Mouse (Mus musculus): ENCODE results near the gene Npnt. TPM values are rescaled to one million over a fixed set of nuclear protein-coding genes. Genes with fewer than 3 reads are reported as not detected.

The Npnt gene
- polyA plus RNA-seq, 1 experiment from 2014 or later: 6.4 TPM

DNA sequence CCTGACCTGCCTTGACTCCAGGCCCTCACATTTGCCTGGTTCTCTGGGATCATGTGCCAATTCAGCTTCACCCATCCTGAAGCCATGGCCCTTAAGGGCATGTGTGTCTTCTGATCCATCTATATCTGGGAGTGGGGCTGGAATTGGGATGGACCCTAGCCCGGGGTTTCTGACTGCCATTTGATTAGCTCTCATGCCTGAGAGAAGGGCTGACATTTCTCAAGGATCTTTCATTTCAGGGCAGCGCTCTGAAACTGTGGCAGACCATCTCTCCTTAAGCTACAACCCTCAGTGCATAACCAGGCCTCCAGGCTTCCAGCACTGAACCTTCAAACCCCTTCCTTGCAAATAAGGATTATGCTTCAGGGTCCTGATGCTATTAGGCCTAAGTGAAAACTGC is 99.7 kb downstream of the Npnt start:
- H3K27ac ChIP-seq (ENCODE audit: low read depth, low read length): no peak overlapping the region
- no peaks in the 10 kb centered on the region for H3K36me3 ChIP-seq (ENCODE audit: control insufficient read depth, insufficient read depth, low read length)
- H3K4me2 ChIP-seq (ENCODE audit: low read length): no peak overlapping the region
- ATAC-seq (no peak), DNase-seq (ENCODE audit: low spot score) (no peak)
- H3K9ac ChIP-seq (ENCODE audit: low read length): no peak overlapping the region
- H3K4me1 ChIP-seq (ENCODE audit: control insufficient read depth, insufficient read depth, low read length): no peaks in the 10 kb centered on the region; the same call in 1 of the 2 replicates
- H3K27me3 ChIP-seq (replicated peaks; ENCODE audit: control insufficient read depth, insufficient read depth, low read length): no peaks in the 10 kb centered on the region
- WGBS: 82% methylated on average over 2 of the region's 2 CpGs
- no peak overlapping the region for H3K4me3 ChIP-seq (ENCODE audit: low read depth, low read length)
- no peaks in the 10 kb centered on the region for H3K9me3 ChIP-seq (replicated peaks; ENCODE audit: control insufficient read depth, low read length)

DNA sequence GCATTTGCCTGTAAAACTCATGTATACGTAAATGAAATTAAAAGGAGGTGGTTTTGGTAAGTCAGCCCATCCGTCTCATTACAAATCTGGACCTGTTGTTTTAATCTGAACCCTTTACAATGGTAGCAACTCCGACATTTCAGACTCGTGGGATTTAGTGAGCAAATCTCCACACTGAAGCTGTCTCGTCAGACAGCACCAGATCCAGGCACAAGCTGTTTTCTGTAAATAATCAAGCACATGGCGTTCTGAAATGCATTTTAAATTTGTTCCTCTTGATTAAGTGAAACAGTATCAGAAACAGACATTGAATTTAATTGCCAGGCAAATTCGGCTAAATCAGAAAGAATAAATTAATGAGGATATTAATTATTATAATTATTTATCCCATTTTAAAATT is 100.4 kb downstream of the Npnt start:
- Histone ChIP-seq H3K4me2 (ENCODE audit: low read length) (no peak overlapping the region), H3K36me3 (ENCODE audit: control insufficient read depth, insufficient read depth, low read length) (no peaks in the 10 kb centered on the region), H3K4me3 (ENCODE audit: low read depth, low read length) (no peak overlapping the region), H3K9ac (ENCODE audit: low read length) (no peak overlapping the region), H3K27me3 (replicated peaks; ENCODE audit: control insufficient read depth, insufficient read depth, low read length) (no peaks in the 10 kb centered on the region), H3K27ac (ENCODE audit: low read depth, low read length) (no peak overlapping the region), H3K4me1 (ENCODE audit: control insufficient read depth, insufficient read depth, low read length) (no peaks in the 10 kb centered on the region; the same call in 1 of the 2 replicates), H3K9me3 (replicated peaks; ENCODE audit: control insufficient read depth, low read length) (no peaks in the 10 kb centered on the region)
- ATAC-seq (no peak), DNase-seq (ENCODE audit: low spot score) (no peak)
- 68% methylated on average over 7 of the region's 7 CpGs for WGBS

DNA sequence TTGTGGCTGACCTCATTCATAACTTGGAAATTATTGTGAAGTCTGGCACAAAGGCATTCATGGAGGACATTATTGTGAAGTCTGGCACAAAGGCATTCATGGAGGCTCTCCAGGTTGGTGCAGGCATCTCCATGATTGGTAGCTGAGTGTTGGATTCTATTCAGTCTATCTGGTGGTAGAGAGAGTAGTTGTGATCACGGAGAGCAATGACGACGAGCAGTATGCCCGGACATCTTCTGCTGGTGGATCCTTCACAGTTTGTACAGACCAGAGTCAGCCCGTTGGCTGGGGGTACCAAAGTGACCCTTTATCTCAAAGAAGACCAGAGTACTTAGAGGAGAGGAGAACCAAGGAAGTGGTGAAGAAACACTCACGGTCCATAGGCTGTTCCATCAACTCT is 107.4 kb downstream of the Npnt start:
- Histone ChIP-seq H3K4me2 (ENCODE audit: low read length) (no peak overlapping the region), H3K27ac (ENCODE audit: low read depth, low read length) (no peak overlapping the region), H3K36me3 (ENCODE audit: control insufficient read depth, insufficient read depth, low read length) (peaks cover 18% of the 10 kb centered on the region), H3K27me3 (replicated peaks; ENCODE audit: control insufficient read depth, insufficient read depth, low read length) (no peaks in the 10 kb centered on the region), H3K4me3 (ENCODE audit: low read depth, low read length) (no peak overlapping the region), H3K9me3 (replicated peaks; ENCODE audit: control insufficient read depth, low read length) (no peaks in the 10 kb centered on the region), H3K9ac (ENCODE audit: low read length) (no peak overlapping the region), H3K4me1 (ENCODE audit: control insufficient read depth, insufficient read depth, low read length) (no peaks in the 10 kb centered on the region)
- ATAC-seq (no peak), DNase-seq (ENCODE audit: low spot score) (no peak)
- 97% methylated on average over 6 of the region's 6 CpGs for WGBS

DNA sequence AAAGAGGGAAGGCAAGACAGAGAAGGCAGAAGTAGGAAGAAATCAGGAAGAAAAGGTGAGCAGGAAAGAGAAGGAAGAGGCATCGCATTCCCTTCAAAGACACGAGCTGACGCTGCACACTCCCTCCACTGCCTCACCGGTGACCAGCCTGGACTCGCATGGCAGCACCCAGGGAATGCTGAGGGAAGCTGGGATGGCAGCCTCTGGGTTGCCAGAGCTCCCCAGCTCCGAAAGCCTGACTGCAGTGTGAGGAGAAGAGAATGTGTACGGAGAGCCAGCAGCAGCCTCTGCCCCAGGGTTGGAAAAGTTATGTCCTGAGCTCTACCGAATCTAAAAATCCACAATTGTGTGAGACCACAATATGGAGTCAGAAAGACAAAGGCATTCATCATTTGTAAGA is 110.6 kb downstream of the Npnt start:
- Histone ChIP-seq H3K4me1 (ENCODE audit: control insufficient read depth, insufficient read depth, low read length) (no peaks in the 10 kb centered on the region), H3K27ac (ENCODE audit: low read depth, low read length) (no peak overlapping the region), H3K9me3 (replicated peaks; ENCODE audit: control insufficient read depth, low read length) (no peaks in the 10 kb centered on the region), H3K9ac (ENCODE audit: low read length) (no peak overlapping the region), H3K27me3 (replicated peaks; ENCODE audit: control insufficient read depth, insufficient read depth, low read length) (no peaks in the 10 kb centered on the region), H3K4me3 (ENCODE audit: low read depth, low read length) (no peak overlapping the region), H3K36me3 (ENCODE audit: control insufficient read depth, insufficient read depth, low read length) (peaks cover 18% of the 10 kb centered on the region), H3K4me2 (ENCODE audit: low read length) (no peak overlapping the region)
- DNase-seq (ENCODE audit: low spot score): no peak
- WGBS: 89% methylated on average over 8 of the region's 8 CpGs
- ATAC-seq: no peak

DNA sequence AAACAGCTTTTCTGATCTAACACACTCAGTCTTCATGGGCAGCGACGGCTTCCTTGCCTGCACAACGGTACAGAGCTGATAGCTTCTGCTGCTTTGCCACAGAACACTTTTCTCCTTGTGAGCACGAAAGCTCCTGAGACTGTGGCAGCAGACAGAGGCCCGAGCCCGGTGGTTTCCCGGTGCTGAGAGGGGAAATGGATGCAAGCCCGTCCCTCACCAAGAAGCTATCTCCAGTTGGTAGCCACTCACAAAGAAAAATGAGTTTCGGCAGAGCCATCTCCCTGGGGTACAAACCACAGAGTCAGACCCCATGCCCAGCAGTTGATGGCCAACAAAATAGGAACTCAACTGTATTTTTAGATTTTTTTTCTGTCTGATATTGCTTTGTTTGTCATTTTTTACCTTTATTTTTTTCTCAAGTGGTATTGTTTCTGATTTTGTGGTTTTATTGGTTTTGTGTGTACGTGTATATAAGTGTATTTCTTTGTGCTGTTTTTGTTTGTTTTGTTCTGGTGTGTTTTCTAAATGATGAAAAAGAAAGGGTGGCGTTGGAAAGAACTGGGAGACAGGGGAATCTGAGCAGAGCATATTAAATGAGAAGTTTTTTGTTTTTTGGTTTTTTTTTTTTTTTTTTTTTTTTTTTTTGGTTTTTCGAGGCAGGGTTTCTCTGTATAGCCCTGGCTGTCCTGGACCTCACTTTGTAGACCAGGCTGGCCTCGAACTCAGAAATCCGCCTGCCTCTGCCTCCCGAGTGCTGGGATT is 111.3 kb downstream of the Npnt start:
- Histone ChIP-seq H3K9ac (ENCODE audit: low read length) (no peak overlapping the region), H3K27ac (ENCODE audit: low read depth, low read length) (no peak overlapping the region), H3K27me3 (replicated peaks; ENCODE audit: control insufficient read depth, insufficient read depth, low read length) (no peaks in the 10 kb centered on the region), H3K4me3 (ENCODE audit: low read depth, low read length) (no peak overlapping the region), H3K4me2 (ENCODE audit: low read length) (no peak overlapping the region), H3K36me3 (ENCODE audit: control insufficient read depth, insufficient read depth, low read length) (peaks cover 23% of the 10 kb centered on the region), H3K4me1 (ENCODE audit: control insufficient read depth, insufficient read depth, low read length) (no peaks in the 10 kb centered on the region), H3K9me3 (replicated peaks; ENCODE audit: control insufficient read depth, low read length) (no peaks in the 10 kb centered on the region)
- WGBS: 95% methylated on average over 15 of the region's 15 CpGs
- DNase-seq (ENCODE audit: low spot score) (no peak), ATAC-seq (no peak)

DNA sequence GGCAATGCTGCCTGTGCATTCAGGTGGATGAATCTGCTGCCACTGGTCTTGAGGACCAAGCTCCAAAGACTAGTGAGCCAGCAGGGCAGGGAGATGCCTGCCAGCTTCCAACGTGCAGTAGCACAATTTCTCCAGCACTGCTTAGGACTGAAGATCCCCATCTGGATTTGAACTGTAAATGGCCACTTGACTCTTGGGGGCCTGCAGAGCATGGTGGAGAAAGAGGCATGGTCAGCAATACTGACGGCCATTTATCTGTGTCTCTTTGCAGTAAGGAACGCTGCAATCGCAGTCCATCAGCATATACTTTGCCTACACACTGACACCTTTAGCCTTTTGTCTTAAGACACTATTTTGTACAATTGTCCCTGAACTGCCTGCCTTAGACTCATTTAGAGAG is 113.0 kb downstream of the Npnt start:
- no peak overlapping the region for H3K4me2 ChIP-seq (ENCODE audit: low read length)
- ATAC-seq (no peak), DNase-seq (ENCODE audit: low spot score) (no peak)
- peaks cover 23% of the 10 kb centered on the region for H3K36me3 ChIP-seq (ENCODE audit: control insufficient read depth, insufficient read depth, low read length)
- H3K4me1 ChIP-seq (ENCODE audit: control insufficient read depth, insufficient read depth, low read length): no peaks in the 10 kb centered on the region
- H3K27me3 ChIP-seq (replicated peaks; ENCODE audit: control insufficient read depth, insufficient read depth, low read length): no peaks in the 10 kb centered on the region
- no peak overlapping the region for H3K4me3 ChIP-seq (ENCODE audit: low read depth, low read length)
- H3K9me3 ChIP-seq (replicated peaks; ENCODE audit: control insufficient read depth, low read length): no peaks in the 10 kb centered on the region
- 88% methylated on average over 4 of the region's 4 CpGs for WGBS
- H3K9ac ChIP-seq (ENCODE audit: low read length): no peak overlapping the region
- no peak overlapping the region for H3K27ac ChIP-seq (ENCODE audit: low read depth, low read length)

DNA sequence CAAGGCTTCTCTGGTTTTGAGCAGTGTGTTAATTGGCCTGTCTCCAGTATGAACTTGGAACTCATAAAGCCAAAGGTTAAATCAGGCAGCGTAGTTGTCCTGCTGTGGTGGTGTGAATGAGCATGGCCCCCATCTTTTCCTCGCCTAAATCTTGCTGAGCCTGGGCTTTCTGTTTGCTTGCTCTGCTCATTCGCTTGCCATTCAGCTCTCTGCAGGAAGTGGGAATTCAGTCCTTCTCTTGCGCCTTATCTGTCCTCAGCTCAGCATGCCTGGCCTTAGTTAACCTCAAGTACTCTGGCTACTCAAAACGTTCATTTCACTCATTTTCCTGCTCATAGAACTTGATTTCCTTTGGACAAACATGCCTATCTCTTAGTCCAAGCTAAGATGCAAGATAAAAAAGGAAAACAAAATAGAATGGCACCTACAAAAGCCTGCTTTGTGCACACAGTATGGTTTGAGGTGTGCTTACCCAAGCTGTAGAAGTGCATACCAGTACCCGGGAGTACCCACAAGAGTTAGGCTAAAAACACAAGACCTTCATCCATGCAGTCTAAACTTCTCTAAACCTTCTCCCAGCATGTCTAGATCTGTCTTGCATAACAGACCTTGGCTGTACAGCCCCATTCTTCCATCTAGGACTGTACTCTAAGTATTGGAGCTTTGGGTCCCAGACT is 114.8 kb downstream of the Npnt start:
- ATAC-seq: no peak
- no peaks in the 10 kb centered on the region for H3K9me3 ChIP-seq (replicated peaks; ENCODE audit: control insufficient read depth, low read length)
- no peaks in the 10 kb centered on the region for H3K27me3 ChIP-seq (replicated peaks; ENCODE audit: control insufficient read depth, insufficient read depth, low read length)
- no peak for DNase-seq (ENCODE audit: low spot score)
- 85% methylated on average over 6 of the region's 6 CpGs for WGBS
- no peak overlapping the region for H3K9ac ChIP-seq (ENCODE audit: low read length)
- no peaks in the 10 kb centered on the region for H3K4me1 ChIP-seq (ENCODE audit: control insufficient read depth, insufficient read depth, low read length)
- peaks cover 24% of the 10 kb centered on the region for H3K36me3 ChIP-seq (ENCODE audit: control insufficient read depth, insufficient read depth, low read length)
- H3K4me3 ChIP-seq (ENCODE audit: low read depth, low read length): no peak overlapping the region
- H3K4me2 ChIP-seq (ENCODE audit: low read length): no peak overlapping the region
- H3K27ac ChIP-seq (ENCODE audit: low read depth, low read length): no peak overlapping the region

Other genes starting within 250 kb of the Npnt start
- gene Ints12, start 141.5 kb upstream of the Npnt start, polyA plus RNA-seq (2014; fragmentation: Nextera tagmentation; extraction: Ambion mirVana): 21.0 TPM in 2 replicates
- 4.9 and 5.2 TPM in 2 replicates for gene Gstcd, start 141.7 kb upstream of the Npnt start, polyA plus RNA-seq (2014; fragmentation: Nextera tagmentation; extraction: Ambion mirVana)